Mouse (Mus musculus): Measurements from ENCODE around the gene Satb1.

The Satb1 gene

DNA sequence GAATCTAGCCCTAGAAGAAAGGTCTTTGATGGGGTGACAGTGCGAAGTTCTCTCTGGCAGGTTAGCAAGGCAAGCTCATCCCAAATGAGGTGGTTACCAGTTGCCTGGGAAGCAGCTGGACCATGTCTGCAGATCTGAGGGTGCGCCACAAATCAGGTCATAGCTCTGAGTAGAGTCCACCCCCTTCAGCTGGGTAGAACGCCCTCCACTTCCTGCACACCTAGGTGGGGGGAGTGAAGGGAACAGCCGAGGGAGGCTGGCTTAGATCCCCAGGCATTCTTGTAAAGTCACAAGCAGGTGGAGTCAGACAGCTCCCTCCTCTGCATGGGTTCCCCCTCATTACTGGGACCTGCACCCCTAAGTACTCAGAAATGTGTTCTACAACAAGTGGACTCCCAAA lies 6.6 kb downstream of the Satb1 start:
- DNase-seq (ENCODE audit: low spot score): no peak

GRCm38 (mm10) chr17:51814301-51814700 lies 18.8 kb downstream of the Satb1 start:
- DNase-seq (ENCODE audit: low spot score): no peak

DNA sequence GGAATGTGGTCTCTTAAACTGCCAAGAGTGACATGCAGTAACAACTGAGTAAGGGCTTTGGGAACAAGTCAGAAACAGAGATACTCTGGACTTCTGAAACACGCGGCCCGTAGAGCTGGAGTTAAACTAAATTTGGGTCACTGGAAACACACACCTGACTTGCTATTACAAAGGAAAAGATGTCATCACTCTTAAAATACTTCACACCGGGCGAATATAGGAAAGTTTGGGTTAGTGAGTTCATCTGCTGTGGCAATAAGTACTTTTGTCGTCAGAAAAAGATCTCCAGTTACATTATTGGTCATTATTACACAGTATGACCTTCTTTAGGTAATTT lies 19.3 kb downstream of the Satb1 start:
- DNase-seq (ENCODE audit: low spot score): no peak

DNA sequence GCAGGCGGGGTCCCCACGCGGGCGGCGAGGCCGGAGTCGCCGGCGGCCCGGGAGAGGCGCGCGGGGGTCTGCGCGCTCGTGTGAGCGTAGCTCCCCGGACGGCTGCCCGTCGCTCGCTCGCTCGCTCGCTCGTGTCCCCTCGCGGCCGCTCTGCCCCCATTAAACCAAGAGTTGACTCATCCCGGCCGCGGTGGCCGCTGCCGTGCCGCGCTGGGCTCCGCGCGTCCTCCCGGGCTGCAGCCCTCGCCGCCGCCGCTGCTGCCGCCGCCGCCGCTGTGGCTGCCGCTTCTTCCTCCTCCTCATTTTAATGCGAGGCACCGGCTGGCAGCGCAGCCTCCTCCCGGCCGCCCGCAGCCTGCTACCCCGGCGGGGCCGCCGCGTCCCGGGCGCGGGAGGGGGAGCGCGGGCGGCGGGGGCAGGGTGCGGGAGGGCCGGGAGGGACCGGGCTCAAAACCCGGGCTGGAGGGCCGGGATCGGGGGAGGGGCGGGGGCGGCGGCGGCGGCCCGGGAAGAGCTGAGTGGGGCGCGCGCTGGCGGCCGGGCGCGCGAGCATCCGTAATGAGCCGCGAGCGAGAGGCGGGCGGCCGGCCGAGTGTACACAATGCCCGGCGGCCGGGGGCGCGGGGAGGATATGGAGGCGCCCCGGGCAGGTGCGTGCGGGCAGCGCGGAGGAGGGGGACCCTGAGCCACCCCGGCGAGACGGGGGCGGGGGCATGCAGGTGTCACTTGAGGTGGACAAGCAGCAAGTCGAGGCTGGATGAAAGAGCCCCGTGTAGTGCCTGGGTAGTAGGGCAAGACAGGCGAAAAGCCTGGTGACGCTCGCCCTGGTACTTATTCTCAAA lies 19.9 kb downstream of the Satb1 start:
- peak; percentile 79 for DNase-seq (ENCODE audit: low spot score)

- peak; percentile 66 for DNase-seq (ENCODE audit: low spot score)
Measured at GRCm38 (mm10) chr17:51812261-51812941, 20.7 kb downstream of the Satb1 start.

- peak; percentile 61 for DNase-seq (ENCODE audit: low spot score)
Measured at GRCm38 (mm10) chr17:51811911-51812260, 21.2 kb downstream of the Satb1 start.

DNA sequence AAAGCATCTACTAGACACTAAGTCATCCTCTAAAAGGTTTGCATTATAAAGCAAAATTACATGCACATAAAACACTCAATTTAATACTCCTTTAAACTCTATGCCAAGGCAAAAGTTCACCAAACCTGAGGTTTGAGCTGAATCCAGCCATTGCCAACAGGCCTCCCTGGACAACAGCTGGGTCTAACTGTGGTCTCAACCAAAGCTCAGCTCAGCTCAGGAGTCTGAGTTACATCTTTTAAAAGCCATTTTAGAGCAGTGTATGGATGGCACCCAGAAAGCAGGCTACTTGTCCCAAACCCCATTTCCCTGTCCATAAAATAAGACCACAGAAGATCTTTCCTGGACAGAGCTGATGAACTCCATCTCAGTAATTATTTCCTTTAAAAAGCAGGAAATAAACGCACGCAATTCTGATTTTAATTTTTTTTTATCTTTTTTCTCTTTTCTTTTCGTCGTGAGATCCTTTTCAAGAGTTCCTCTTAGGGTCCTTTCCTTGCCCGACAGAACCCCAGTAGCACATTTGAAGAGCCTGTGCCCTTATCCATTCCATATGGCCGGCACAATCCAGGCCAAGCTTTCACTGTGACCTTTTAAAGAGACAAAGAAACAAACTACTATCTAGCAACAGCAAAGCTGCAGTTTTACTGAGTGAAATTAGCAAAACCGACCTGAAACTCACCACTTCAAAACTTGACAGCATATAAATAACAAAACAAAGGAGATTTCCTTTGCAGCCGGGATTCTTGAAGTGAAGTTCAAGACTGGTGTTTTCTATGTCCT lies 21.8 kb downstream of the Satb1 start:
- DNase-seq (ENCODE audit: low spot score): peak; percentile 77

DNA sequence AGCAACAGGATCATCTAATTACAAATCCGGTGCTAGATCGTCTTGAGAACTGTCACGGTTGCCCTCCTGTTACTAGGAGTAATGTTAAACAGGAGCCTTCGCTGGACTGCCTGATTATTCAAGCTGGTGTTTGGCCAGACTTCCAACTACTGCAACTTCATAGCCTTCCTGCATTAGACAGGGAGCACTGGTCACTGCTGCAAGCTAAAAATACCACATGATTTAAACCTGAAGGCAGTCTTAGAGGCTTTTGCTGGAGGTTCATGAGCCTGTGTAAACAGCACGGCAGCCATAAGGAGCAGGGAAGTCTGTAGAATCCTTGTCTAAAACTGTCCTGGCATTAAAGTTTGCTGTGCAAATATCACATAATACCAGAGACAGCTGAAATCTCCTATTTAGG lies 25.7 kb downstream of the Satb1 start:
- DNase-seq (ENCODE audit: low spot score): no peak

DNA sequence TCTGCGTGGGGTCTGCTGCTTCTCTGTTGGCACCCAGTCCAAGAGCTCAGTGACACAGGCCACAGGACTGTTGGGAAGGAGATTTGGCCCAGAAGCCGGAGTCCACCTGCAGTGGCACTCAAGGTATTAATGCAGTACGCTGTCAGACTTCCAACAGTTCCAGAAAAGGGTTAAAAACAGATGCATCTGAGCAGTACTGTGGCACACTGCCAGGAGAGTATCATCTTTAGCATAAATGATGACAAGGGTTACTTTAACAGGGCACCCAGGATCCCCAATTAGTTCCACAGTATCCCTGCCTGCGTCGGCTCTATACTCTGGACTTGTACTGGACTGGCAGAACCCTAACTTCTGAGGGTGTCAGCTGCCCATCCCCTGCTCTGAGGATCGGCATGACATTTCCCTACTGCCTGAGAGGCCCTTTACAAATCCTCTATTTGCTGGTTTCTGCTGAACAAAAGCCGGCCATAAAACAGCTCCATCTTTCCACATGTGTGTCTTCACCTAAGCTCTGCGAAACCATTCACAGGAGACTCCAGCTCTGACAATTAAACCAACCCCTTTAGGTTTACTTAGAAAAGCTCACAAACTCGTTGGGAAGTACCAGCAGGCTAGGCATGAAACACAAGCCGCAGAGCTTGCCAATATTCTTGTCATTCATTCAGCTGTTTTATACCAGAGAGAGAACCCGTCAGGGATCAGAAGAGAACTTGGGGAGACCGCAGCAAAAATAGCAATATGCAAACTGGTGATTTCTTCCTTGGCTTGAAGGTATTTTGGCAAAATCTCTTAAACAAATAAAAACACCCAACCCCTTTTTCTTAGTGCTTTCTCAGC lies 26.7 kb downstream of the Satb1 start:
- no peak for DNase-seq (ENCODE audit: low spot score)

- no peak for DNase-seq (ENCODE audit: low spot score)
Measured at GRCm38 (mm10) chr17:51800208-51800607, 32.9 kb downstream of the Satb1 start.

GRCm38 (mm10) chr17:51796459-51796858 lies 36.6 kb downstream of the Satb1 start:
- no peak for DNase-seq (ENCODE audit: low spot score)

- no peak for DNase-seq (ENCODE audit: low spot score)
Measured at GRCm38 (mm10) chr17:51791226-51791625, 41.9 kb downstream of the Satb1 start.

GRCm38 (mm10) chr17:51790387-51791060 lies 42.6 kb downstream of the Satb1 start:
- DNase-seq (ENCODE audit: low spot score): no peak

DNA sequence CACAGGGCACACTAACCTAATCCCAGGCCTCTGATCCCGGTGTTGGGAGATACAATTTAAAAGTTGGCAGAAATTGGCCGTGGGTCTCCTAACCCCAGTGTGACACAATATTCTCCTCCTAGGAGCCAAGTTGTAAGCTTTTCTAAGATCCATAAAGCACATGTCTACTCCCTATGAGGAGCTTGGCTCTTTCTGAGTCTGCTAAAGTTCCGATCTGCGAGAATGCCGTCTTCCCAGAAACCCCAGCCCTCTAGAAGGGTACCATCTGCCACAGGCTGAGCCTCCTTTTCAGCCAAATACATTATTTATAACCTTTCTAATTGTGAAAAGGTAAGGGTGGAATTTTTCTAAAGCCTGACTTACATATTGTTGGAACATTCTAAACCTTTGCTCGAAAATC lies 43.3 kb downstream of the Satb1 start:
- DNase-seq (ENCODE audit: low spot score): no peak

DNA sequence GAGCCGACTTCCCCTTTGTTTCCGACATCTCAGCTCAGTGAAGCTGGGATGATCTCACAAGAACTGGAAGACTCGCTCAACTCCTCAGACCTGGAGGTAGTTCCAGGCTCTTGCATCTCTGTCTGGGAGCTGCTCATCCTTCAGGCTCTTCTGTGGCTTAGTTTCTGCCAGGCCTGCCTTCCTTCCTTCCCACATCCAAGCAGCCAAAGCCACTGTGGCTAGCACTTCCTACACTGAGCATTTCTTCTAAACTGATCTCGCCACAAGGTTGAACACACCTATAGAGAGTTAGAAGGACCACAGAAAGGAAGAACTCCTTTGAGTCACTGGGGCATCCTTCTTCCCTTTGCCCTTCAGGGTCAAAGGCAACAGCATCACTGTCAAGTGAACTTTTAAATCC lies 44.0 kb downstream of the Satb1 start:
- no peak for DNase-seq (ENCODE audit: low spot score)

- DNase-seq (ENCODE audit: low spot score): no peak
Measured at GRCm38 (mm10) chr17:51787955-51788354, 45.1 kb downstream of the Satb1 start.

- DNase-seq (ENCODE audit: low spot score): no peak
Measured at GRCm38 (mm10) chr17:51786050-51786449, 47.0 kb downstream of the Satb1 start.

DNA sequence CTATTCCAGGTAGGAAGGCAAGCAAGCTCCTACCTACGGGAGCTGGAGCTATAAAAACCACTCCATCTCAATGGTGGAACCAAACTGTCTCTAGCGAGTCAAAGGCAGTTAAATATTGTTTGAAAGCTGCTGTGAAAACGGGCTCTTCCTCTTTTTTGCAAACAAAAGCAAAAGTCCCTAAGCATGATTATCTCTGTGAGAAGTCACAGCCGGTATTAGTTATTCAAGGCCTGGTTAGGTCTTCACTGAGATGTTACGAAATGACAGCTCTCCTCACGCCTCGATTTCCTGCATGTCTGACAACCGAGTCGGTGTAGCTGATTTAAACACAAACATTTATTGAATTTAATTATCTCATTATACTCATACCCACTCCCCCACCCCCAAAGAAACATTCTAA lies 48.2 kb downstream of the Satb1 start:
- DNase-seq (ENCODE audit: low spot score): no peak

- DNase-seq (ENCODE audit: low spot score): no peak
Measured at GRCm38 (mm10) chr17:51783591-51784279, 49.4 kb downstream of the Satb1 start.

- DNase-seq (ENCODE audit: low spot score): no peak
Measured at GRCm38 (mm10) chr17:51780036-51780435, 53.1 kb downstream of the Satb1 start.

DNA sequence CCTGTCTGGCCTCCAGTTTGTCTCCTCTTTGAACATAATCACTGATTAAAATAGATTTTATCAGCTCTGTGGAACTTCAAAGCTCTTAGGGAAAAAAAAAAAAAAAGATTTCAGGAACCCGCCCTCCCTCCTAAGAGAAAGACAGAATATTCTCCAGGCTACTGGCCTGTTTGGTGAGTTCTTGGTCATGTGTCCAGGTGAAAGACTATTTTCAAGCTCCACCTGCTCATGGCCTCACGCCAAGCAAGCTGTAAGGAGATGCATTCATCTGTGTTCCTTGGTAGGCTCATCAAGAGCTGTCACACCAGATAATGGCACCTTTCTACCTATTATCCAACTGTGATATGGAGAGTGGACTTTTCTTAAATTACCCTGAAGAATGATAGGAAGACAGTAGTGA lies 54.1 kb downstream of the Satb1 start:
- no peak for DNase-seq (ENCODE audit: low spot score)
